Mouse (Mus musculus) inflammation-experienced regulatory T-cells, adult 6 months (primary cell): ENCODE measurements around the gene Ccdc60. TPM values are rescaled to one million over a fixed set of nuclear protein-coding genes. Genes with fewer than 3 reads are reported as not detected.

Experiments
- ATAC-seq: one replicate; pipeline ENCODE4 v1.8.0; 2017
- polyA plus RNA-seq, 3 experiments: library from polyadenylated mRNA; unstranded; fragments of 100-300 nt; shearing (Covaris generic); gene quantifications; one replicate each; pipeline ENCODE4 v1.2.1; 2017

The Ccdc60 gene
- polyA plus RNA-seq, 3 experiments from 2014 or later: 0.12 TPM; not detected in 2

DNA sequence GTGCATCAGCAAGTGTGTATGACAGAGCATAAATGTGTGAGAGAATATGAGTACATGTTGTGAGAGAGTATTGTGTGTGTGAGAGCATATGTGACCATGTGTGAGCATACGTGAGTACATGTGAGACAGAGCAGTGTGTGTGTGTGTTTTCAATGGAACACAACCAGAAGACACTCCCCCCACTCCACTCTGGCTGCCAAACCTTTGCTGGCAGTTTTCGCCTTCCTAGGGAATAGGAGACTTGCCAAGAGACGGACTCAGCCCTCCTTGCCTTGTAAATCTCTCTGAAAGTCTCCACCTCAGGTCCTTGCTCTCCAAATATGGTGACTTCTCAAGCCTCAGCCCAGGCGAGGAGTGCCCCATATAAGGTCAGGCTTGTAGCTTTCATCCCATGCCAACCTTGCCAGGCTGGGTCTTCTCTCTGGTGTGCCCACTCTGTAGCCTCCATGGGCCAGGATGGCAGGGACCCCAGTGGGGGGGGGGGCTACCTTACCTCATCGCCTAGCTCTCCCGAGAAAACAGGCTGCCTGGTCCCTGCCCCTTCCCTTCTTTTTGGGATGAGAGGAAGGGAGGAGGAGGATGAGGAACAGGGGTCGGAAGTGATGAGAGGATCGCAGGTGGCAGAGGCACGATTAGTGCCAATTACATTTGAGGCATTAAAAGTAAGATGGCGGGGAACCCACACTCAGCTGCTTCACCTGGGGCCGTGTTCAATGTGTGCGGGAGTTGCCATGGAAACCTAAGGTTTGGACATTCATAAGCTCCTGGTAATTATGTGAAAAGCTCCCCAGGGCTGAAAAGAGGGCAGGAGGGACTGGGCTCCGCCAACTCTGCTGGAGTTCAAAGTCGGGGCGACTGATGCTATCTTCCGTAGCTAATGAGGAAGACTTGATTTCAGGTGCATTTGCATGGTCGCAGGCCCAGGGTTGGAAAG lies 19.3 kb downstream of the Ccdc60 start:
- no peak for ATAC-seq

DNA sequence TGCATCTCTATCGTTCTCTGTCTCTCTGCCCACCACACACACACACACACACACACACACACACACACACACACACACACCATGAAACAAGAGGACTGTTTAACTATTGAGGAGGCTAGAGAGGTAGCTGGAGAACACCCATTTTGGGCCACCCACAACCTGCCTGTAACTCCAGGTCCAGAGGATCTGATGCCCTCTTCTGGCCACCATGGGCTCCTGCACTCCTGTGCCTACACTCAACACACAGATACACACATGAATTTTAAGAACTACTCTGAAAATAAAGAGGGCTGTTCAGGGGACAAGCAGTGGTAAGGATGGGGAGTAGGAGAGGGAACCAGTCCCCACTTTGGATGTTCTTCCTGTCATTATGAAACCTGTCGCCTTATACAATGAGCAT lies 26.1 kb downstream of the Ccdc60 start:
- no peak for ATAC-seq

DNA sequence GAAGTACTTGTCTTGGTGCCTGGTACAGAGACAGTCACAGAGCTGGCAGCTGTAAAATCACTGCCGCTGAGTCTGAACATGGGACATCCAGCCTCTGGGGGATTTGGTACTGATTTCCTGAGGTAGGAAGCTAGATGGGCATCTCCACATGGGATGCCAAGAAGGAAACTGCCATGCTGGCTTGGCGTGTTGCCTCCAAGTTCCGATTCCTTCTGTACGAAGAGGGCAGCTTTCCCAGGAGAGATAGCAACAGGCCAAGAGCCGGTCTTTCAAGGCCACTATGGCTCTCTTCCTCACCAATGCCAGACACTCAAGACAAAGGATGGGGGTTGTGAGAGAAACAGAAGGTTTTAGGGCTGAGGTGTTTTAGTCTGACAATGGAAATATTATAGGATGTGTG lies 26.8 kb downstream of the Ccdc60 start:
- ATAC-seq: no peak

DNA sequence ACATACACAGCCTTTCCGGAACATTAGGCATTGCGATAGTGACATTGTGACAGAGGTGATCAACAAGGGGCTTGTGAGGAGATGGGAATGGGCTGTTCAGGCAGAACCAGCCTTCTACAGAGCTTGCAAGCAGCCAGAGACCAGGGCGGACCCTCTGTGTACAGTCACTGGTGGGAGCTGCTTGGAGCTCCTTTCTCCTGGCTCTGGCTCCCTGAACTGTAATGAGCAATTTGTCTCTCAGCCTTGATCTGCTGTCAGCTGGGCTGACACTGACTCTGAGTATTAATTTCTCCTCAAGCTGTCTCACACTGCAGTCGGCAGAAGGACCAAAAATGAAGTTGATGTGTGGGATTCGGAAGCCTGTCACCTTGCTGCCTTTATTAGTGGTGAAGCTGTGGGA lies 28.4 kb downstream of the Ccdc60 start:
- no peak for ATAC-seq

DNA sequence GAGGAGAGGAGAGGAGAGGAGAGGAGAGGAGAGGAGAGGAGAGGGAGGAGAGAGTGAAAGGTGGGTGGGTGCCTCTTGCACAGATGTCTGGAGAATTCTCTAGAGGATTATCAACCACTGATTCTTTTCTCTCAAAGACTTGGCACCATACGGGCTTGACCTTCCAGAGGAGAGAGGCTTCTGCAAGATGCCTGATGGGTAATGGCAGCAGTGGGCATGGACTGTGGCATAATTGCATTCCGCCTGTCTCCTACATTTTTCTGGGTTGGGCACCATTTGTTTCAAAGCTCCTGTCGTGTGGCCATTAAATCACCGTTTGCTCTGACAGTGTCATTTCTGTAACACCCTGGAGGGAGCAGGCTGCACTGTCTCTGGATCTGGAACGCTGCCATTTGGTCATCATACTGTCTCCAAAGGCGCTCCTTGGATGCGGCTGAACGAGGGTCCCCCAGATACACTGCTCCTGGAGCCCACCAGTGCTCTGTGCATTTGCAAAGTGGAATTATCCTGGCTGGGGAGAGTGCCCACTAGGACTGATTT lies 30.4 kb downstream of the Ccdc60 start:
- ATAC-seq: no peak

DNA sequence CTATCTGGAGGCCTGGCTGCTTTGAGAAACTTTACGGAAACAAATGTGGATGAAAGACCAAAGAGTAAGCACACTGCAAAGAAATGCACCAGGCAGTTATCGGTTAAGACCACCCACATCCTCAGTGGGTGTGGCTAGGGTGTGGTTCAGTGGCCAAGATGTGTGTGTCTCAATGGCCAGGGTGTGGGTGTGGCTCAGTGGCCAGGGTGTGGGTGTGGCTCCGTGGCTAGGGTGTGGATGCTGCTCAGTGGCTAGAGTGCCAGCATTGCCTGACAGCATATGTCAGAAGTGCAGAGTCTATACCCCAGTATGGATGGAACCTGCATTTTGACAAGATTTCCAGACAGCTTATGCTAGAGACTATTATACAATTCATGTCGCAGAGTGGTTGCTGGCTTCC lies 34.9 kb downstream of the Ccdc60 start:
- no peak for ATAC-seq

DNA sequence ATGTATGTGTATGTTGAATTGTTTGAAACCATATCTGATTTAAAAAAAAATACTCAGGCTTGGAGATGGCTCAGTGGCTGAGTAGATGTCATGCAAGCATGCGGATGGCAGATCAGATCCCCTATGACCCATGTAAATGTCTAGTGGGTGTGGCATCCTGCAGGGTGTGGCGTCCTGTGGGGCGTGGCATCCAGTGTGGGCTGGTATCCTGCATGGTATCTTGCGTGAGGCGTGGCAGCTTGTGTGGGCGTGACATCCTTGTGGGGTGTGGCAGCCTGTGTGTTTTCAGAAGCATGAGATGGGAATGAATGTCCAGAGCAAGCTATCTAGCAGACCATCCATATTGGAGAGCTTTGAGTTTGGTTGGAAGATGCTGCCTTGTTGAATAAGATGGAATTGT lies 36.6 kb downstream of the Ccdc60 start:
- no peak for ATAC-seq

DNA sequence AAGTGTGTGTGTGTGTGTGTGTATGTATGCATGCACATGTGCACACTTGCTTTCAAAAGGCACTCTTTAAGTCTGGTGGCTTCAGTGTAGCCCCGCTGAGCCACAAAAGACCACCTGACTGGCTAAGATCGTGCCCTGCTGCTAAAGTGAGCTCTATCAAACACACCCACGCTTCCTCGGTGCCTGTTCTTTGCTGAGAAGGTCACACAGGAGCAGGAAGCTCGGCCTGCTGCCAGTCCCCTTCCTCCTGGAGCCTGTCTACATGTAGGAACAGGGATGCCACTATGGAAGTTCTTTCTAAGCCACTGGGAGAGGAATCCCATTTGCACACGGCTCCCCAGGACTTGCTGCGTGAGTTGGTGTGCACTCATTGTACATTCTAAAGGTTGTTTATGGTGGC lies 42.1 kb downstream of the Ccdc60 start:
- ATAC-seq: no peak

DNA sequence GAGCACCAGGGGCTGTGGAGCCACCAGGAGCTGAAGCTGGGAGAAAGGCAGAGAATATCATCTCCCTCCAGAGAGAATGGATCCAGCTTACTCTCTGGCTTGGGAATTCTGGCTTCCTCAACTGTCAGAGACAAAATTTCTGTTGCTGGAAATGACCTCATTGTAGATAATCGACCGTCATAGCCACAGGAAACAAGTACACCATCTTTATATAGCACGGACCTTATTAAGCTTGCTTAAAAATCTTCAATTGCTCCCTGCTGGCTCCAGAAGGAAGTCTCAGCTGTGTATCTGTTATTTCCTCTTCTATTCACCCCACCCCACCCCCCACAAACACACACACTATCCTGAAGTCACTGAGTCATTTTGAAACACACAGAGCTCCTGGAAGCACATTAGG lies 44.3 kb downstream of the Ccdc60 start:
- ATAC-seq: no peak

DNA sequence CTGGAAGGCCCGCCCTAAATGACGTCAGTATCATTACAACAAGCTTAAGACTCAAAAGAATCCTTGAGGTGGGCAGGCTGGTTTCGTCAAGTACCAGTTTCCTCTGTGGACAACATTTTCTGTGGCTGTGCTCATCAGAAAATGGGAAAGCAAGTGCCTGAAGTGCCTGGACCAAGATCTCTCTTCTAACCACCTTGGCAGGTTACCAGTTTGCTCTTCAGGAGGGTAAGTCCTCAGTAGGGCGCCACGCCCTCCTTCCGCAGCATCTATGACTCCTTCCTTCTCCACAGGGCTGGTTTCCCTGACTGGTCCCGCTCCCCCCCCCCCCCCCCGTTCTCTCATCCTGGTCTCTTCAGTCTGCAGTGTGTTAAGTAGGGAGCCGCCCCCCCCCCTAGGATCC lies 45.2 kb downstream of the Ccdc60 start:
- no peak for ATAC-seq

DNA sequence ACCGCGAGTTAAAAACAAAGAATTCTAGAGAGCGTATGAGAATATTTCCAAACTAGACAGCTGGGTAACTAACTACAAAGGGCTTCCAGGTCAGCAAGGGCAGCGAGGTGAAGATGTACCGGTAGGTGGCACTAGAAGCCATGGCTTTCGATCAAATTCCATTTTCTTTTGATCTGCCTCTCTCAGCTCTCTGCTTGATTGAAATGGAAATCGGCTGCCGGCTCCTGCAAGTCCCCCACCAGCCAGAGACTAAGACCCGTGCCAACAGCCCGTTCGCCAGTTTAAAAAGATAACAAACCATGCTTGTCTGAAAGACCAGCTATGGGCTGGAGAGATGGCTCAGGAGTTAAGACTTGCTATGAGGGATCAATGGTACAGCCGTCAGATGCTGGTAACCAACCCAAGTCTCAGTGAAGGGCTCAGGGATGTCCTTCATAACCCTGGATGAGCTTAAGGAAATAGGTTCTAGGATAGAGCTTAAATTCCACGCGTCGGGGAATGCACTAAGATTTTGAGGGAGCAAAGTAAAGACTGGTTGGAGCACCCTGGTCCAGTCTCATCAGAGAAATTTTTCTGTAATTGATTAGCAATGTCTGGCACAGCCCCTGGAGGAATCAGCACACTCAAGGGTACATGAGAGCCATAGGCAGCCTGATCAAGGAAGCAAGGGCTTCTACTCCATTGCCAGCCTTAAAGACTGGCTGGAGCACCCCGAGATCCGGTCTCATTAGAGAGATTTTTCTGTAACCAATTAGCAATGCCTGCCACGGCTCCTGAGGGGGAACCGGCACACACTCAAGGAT lies 56.7 kb downstream of the Ccdc60 start:
- no peak for ATAC-seq

DNA sequence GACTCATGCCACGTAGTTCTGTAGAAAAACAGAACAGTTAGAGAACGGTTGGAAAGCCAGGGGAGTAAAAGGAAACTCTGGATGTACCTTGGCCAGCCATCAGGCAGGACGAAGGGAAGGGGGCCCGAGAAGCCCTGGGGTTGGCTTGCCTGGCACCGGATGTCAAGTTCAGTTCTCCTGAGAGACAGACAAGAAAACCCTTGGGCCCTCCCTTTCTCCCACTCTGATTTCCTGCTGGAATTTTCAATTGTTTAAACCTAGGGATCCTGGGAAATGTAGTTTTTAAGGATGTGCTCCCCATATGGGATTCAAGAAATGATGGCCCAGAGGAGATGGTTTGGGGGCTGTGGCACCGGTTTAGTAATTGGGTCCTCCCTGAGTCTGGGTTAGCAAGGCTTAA lies 60.4 kb downstream of the Ccdc60 start:
- no peak for ATAC-seq

DNA sequence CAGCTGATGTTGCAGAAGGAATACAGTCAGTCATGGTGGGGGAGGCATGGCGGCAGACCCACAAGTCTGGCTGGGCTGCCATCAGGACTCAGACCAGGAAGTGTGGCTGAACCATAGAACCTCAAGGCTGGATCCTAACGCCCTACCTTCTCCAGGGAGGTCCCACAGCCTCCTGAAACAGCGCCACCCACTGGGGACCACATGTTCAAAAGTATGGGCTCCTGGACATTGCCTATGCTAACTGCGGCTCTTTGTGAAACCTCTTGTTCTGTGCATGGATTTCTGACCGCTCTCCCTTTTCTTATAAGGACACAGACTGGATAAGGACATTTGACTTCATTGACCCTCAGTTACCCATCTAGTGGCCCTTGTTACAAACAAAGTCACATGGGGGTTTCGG lies 64.8 kb downstream of the Ccdc60 start:
- ATAC-seq: no peak

DNA sequence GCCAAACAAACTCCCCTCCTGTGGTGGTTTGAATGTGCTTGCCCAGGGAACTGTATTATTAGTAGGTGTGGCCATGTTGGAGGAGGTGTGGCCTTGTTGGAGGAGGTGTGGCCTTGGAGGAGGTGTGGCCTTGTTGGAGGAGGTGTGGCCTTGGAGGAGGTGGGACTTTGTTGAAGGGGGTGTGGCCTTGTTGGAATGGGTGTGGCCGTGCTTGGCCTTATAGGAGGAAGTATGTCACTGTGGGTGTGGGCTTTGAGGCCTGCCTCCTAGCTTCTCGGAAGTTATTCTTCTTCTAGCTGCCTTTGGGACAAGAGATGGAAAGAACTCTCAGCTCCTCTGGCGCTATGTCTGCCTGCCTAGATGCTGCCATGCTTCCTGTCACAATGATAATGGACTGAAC lies 66.9 kb downstream of the Ccdc60 start:
- no peak for ATAC-seq

DNA sequence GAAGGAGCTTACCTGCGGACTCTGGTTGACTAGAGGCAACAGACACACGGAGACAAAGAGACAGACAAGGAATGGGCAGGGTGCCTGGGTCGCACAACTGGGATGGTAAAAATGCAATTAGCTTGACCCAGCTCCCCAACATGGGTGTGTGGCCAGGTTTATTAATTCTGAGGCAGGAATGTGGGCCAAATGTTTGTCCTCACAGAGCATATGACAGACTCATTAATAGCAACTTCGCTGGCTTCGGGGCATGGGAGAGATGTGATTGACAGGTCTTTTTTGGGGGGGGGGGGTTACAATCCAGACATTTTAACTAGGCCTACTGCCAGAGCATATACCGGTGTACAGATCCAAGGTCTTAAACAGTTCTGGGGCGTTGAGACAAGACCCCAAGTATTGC lies 69.5 kb downstream of the Ccdc60 start:
- no peak for ATAC-seq

DNA sequence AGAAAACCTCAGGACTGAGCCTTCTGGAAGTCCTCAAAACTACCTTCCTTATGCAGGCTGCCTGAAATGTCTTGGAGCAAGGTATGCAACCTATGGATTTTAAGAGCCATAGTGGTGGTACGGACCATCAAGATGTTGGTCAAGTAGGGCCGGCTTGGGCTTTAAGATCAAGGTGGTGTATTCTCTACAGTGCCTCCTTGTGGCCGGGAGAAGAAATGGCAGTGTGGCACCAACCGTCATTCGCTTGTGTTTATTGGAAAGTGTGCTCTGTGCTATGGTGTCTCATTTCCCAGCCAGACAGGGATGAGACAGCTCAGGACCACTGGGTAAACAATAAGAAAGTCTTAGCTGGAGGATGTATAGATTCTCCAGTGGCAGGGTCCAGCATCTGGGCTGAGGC lies 76.1 kb downstream of the Ccdc60 start:
- ATAC-seq: no peak

DNA sequence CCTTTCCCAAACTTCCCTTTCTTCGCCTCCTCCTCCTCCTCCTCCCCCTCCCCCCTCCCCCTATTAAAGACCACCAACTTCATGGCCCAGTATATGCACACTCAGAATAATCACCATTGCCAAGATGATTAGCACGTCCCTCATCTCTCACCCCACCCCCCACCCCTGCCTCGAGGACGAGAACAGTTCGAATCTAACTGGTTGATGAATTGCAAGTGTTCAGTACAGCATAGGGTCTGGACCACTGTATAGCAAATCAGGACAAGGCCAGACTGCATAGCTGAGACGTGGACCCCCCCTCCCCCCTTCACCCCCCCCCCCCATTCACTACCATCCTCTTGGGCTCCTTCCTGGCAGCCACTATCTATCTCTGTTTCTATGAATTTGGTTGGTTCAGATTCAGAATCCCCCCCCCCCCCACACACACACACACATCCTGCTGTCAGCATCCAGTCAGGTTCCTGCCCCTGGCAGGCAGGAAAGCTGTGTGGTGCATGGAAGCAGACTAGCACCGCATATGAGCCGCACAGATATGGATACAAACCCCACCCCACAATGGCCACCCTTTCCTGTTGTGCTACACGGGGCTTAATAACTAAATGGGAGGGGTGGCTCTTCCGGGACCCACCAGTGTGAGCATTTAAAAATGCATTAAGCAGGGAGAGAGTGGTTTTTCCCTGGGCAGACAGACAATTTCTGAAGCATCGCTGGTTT lies 79.2 kb downstream of the Ccdc60 start:
- no peak for ATAC-seq

DNA sequence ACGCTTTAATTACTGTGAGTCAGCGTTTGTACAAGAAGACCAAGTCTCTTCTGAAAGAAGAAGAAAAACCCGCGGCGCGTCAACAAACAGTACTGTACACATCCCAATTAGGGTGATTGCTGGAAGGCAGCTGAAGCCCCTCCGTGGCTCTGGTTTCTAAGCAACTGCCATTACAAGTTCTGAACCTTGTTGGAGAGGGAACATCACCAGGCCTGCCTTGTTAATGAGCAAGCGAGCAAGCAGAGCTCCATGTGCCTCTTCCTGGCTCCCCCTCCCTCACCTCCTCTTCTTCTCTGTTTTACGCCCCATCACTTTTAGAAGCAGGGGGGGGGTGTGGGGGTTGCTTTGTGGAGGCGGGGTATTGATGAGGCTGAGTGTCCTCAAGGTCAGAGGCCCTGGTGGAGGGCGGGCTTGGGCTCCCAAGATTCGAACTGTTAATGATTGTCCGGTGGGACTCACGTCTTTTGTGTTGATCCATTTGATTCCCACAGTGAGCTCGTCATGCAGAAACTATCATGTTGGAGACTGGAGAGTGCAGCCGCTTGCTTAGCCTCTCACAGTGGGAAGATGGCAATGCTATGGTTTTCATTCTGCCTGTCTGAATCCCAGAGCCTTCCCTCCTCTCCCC lies 79.9 kb downstream of the Ccdc60 start:
- ATAC-seq: no peak

DNA sequence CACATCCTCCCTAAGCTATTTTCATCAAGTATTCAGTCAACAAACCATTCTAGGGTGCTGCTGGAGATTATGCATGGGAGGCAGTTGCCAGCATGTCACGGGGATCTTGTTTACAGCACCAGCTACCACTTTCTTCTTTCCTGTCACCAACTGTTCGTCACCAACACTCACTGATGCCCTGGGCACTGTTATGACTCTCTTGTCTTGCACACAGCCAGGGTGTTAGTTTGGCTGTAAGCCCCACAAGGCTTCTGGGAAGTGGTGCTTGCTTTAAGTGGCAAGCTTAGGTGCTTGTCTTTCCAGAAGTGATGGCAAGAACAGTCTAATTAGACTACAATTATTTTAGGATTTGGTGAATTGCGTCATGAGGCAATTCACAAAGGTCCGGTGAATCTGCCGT lies 86.1 kb downstream of the Ccdc60 start:
- no peak for ATAC-seq

DNA sequence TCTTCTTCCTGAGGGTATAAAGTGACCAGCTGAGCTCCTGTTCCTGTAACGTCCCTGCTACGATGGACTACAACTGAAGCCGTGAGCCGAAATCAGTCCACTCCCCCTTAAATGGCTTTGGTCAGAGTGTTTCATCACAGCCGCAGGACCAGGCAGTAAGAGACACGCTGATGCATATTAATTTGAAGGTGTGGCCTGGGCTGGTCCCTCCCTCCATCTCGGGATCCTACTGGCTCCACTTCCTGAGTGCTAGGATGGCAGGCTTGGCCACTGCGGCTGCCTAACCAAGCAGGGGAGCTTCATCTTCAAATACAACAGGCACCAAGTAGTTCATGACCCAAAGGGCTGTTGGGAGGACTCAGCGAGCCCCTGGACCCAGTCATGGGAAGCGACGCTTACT lies 94.3 kb downstream of the Ccdc60 start:
- no peak for ATAC-seq

DNA sequence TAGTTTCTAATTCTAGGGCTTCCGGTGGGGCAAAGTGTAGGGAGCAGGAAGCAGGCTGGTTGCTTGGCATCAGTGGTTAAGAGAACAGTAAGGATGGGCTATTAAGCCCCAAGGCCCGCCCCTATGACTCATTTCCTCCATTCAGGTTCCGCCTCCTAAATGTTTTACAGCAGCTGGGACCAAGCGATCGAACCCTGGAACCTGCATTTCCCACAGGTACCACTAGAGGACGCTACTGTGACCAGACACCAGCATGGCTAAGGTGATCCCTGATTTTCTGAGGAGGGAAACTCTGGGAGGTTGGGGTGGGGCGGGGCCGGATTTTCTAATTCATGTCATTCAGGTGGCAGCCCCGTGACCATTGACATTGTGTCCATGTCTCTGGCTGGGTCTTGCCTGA lies 96.1 kb downstream of the Ccdc60 start:
- ATAC-seq: no peak

DNA sequence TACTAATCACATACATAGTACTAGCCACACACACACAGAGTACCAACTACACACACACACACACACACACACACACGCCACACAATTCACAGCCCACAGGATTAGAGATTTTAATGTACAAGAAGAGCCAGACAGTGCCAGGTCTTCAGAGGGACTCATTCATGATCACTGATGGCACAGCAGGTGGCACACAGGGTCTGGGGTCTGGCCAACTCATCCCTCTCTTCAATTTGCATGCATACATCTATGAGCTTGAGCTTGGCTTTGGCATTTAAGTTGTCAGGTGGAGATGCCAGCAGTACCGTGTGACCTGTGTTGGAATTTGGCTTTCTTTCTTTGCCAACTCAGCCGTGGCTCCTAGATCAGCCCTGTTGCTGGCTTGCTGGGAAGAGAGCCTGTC lies 97.2 kb downstream of the Ccdc60 start:
- ATAC-seq: no peak

DNA sequence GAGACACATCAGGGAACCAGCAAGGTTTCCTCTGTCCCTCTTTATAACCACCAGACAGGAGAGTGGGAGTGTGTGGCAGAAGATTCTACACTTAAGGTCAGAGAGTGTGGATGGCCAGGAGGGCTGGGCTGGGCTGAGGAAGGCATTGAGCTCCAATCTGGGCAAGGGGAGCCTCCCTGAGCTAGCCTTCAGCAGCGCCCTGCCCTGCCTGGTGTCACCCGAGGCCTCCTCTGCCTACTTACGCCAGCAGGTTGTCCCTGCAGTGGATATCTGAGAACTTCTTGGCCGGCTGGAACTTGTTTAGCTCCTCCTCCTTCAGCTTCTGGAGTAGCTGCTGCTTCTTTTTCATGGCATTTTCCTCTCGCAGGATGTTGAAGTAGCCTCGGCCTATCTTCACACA lies 99.0 kb downstream of the Ccdc60 start:
- ATAC-seq: no peak
